Mouse (Mus musculus) midbrain, embryonic 14.5 days (tissue): Measurements from ENCODE around the gene Tsku. TPM values are rescaled to one million over a fixed set of nuclear protein-coding genes. Genes with fewer than 3 reads are reported as not detected.

Source experiments
- ATAC-seq: fragments of 200-750 bp; cut with Nextera tagmentation; 2 replicates; pipeline ENCODE4 v1.8.0; 2017; ENCODE audit warnings: moderate number of reproducible peaks, moderate library complexity; ENCODE audit not compliant: low FRiP score, low TSS enrichment
- DNase-seq: peaks from one replicate; pipeline ENCODE4 v3.0.0-alpha.2; 2015
- H3K27ac ChIP-seq: fragments of 300-500 bp; sonication (generic); replicated peaks from 2 replicates; pipeline ENCODE4 v1.5.1; 2014; ENCODE audit warnings: mild to moderate bottlenecking, low read depth, low read length, moderate library complexity
- H3K27me3 ChIP-seq: fragments of 300-500 bp; sonication (generic); 2 replicates; pipeline ENCODE4 v1.6.1; 2014; ENCODE audit warnings: low read length, control low read depth, mixed read lengths; ENCODE audit not compliant: control insufficient read depth, insufficient read depth
- H3K36me3 ChIP-seq: fragments of 300-500 bp; sonication (generic); 2 replicates; pipeline ENCODE4 v1.6.1; 2014; ENCODE audit warnings: low read length, control low read depth; ENCODE audit not compliant: control insufficient read depth, insufficient read depth
- H3K4me1 ChIP-seq: fragments of 300-500 bp; sonication (generic); 2 replicates; pipeline ENCODE4 v1.6.1; 2014; ENCODE audit warnings: mild to moderate bottlenecking, antibody characterized with exemption, low read length, control low read depth; ENCODE audit not compliant: control insufficient read depth, insufficient read depth
- H3K4me2 ChIP-seq: fragments of 300-500 bp; sonication (generic); 2 replicates; pipeline ENCODE4 v1.6.1; 2014; ENCODE audit warnings: mild to moderate bottlenecking, low read length, moderate library complexity
- H3K4me3 ChIP-seq: fragments of 300-500 bp; sonication (generic); replicated peaks from 2 replicates; pipeline ENCODE4 v1.5.1; 2014; ENCODE audit warnings: low read depth, low read length
- H3K9ac ChIP-seq: fragments of 300-500 bp; sonication (generic); replicated peaks from 2 replicates; pipeline ENCODE4 v1.6.1; 2014; ENCODE audit warnings: mild to moderate bottlenecking, low read length, moderate library complexity
- H3K9me3 ChIP-seq: fragments of 300-500 bp; sonication (generic); 2 replicates; pipeline ENCODE4 v1.6.1; 2016; ENCODE audit warnings: low read length, control low read depth, mixed read lengths; ENCODE audit not compliant: control insufficient read depth
- WGBS: fragments of 180-500 bp; shearing (Covaris S2); extraction: QIAGEN DNeasy Blood & Tissue Kit; methylation state at CpG from one replicate; pipeline ENCODE4 v1.1.7; 2014; 5-methylcytosine and 5-hydroxymethylcytosine counted together
- polyA plus RNA-seq: library from polyadenylated mRNA; unstranded; fragments of >200 nt; fragmentation: Nextera tagmentation; extraction: Ambion mirVana; gene quantifications from 2 replicates; pipeline ENCODE4 v1.2.1, GENCODE M21; 2014

The Tsku gene
- polyA plus RNA-seq, 1 experiment from 2014 or later = 8.2 TPM

- Histone ChIP-seq H3K4me3 (peak overlapping the region; percentile 16; the same call in 1 of the 2 replicates), H3K4me2 (peak overlapping the region; percentile 52), H3K36me3 (no peaks in the 10 kb centered on the region), H3K27me3 (no peaks in the 10 kb centered on the region), H3K9me3 (no peaks in the 10 kb centered on the region), H3K9ac (no peak overlapping the region; the same call in 1 of the 2 replicates), H3K4me1 (no peaks in the 10 kb centered on the region), H3K27ac (no peak overlapping the region)
- ATAC-seq (peak; percentile 71; the same call in 1 of the 2 replicates), DNase-seq (peak; percentile 94)
- WGBS = under 1% methylated on average over 13 of the region's 13 CpGs
Observed at GRCm38 (mm10) chr7:98341475-98341874, 19.7 kb downstream of the Tsku start.

DNA sequence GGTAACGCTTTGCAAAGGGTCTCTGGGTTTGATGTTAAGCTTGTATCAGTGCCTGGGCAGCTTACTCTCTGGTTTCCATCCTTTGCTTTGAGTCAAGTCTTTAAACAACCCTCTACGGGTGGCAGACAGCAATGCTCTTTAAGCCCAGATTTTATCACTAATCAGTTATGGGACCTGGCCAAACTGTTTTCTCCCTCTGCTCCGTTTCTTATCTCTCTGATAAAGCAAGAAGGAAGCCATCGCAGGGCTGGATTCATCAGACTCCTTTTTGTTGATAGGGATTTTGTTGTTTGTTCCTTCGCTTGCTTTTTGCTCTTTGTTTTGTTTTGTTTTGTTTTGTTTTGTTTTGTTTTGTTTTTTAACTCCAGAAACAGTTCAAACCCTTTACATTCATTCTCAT, 20.8 kb downstream of the Tsku start:
- 87% methylated on average over 5 of the region's 5 CpGs for whole genome bisulfite sequencing
- Histone ChIP-seq H3K9ac (no peak overlapping the region), H3K4me2 (no peak overlapping the region), H3K36me3 (no peaks in the 10 kb centered on the region), H3K4me1 (no peaks in the 10 kb centered on the region), H3K27ac (no peak overlapping the region), H3K9me3 (no peaks in the 10 kb centered on the region), H3K4me3 (no peak overlapping the region), H3K27me3 (no peaks in the 10 kb centered on the region)
- DNase-seq (no peak), ATAC-seq (no peak)

- ATAC-seq = no peak
- WGBS = 75% methylated on average over 3 of the region's 3 CpGs
- H3K27ac ChIP-seq = no peak overlapping the region
Observed at GRCm38 (mm10) chr7:98333987-98334386, 27.1 kb downstream of the Tsku start.

DNA sequence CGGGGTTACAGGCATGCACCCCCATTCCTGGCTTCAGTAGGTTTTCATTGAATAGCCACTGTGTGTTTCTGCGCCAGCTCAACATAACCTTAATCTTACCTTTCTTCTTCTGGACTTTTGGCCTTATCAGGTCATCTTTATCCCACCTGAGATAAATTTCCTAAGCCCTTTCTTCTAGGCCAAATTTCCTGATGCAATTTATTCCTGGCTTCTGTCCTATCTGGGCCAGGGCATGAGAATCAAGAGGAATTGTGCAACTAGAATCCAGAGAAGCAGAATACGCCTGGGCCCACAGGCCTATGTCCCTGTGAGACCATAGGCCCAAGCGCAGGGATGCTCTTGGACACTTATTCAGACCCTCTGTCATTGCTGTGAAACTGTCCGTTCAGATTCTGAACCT, 27.6 kb downstream of the Tsku start:
- Histone ChIP-seq H3K27ac (no peak overlapping the region), H3K9ac (no peak overlapping the region), H3K9me3 (no peaks in the 10 kb centered on the region), H3K27me3 (no peaks in the 10 kb centered on the region), H3K36me3 (no peaks in the 10 kb centered on the region), H3K4me1 (no peaks in the 10 kb centered on the region), H3K4me3 (no peak overlapping the region), H3K4me2 (no peak overlapping the region)
- whole genome bisulfite sequencing = 91% methylated on average over 5 of the region's 5 CpGs
- DNase-seq = no peak
- ATAC-seq = no peak

More at GRCm38 (mm10) chr7:98333987-98334386, 27.1 kb downstream of the Tsku start:
- Histone ChIP-seq H3K4me2 (no peak overlapping the region), H3K9me3 (no peaks in the 10 kb centered on the region), H3K4me1 (no peaks in the 10 kb centered on the region), H3K36me3 (no peaks in the 10 kb centered on the region), H3K9ac (no peak overlapping the region), H3K4me3 (no peak overlapping the region), H3K27me3 (no peaks in the 10 kb centered on the region)
- no peak for DNase-seq

GRCm38 (mm10) chr7:98332678-98333397, 28.3 kb downstream of the Tsku start:
- DNase-seq = no peak
- Histone ChIP-seq H3K27ac (no peak overlapping the region), H3K4me1 (no peaks in the 10 kb centered on the region), H3K9ac (no peak overlapping the region), H3K4me3 (no peak overlapping the region), H3K27me3 (no peaks in the 10 kb centered on the region), H3K36me3 (no peaks in the 10 kb centered on the region), H3K4me2 (no peak overlapping the region), H3K9me3 (no peaks in the 10 kb centered on the region)
- 76% methylated on average over 5 of the region's 5 CpGs for WGBS
- no peak for ATAC-seq

- H3K9me3 ChIP-seq = no peaks in the 10 kb centered on the region
- no peaks in the 10 kb centered on the region for H3K4me1 ChIP-seq
- no peak for ATAC-seq
- H3K9ac ChIP-seq = no peak overlapping the region
- H3K4me2 ChIP-seq = no peak overlapping the region
- H3K27ac ChIP-seq = no peak overlapping the region
- H3K4me3 ChIP-seq = no peak overlapping the region
- no peaks in the 10 kb centered on the region for H3K27me3 ChIP-seq
- no peak for DNase-seq
- no peaks in the 10 kb centered on the region for H3K36me3 ChIP-seq
- WGBS = 86% methylated on average over 3 of the region's 3 CpGs
Observed at GRCm38 (mm10) chr7:98331932-98332331, 29.2 kb downstream of the Tsku start.

DNA sequence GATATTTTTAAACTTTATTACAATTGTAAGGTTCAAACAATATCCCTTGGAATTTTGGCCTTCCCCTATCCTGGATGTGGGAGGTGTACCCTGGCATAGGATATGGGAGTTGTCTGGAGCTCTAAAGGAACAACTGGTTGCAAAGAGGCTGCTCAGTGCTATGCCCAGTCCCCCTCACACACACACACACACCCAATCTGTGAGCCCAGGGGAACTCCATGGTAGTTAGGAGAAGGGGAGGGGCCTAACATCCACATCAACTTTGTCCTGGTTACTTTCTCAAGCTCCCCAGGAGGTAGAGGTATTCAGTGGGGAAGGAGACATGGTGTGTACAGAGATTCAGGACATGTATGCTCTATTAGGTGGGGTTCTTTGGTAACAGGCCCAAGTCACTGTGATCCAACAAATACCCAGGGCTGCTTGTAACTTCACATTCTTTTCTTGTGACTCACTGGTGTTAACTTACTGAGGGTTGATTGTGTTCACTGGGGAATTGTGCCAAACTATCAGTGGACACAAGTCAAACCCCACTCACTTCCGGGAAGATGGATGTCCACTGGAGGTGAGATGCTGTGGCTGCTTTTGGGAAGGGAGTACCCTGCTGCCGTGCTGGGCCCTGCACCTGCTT, 30.6 kb downstream of the Tsku start:
- Histone ChIP-seq H3K4me2 (no peak overlapping the region), H3K4me1 (no peaks in the 10 kb centered on the region), H3K4me3 (no peak overlapping the region), H3K9me3 (no peaks in the 10 kb centered on the region), H3K36me3 (no peaks in the 10 kb centered on the region), H3K27ac (no peak overlapping the region), H3K9ac (no peak overlapping the region), H3K27me3 (no peaks in the 10 kb centered on the region)
- ATAC-seq (no peak), DNase-seq (no peak)
- 94% methylated on average over 2 of the region's 2 CpGs for WGBS

GRCm38 (mm10) chr7:98329651-98330374, 31.3 kb downstream of the Tsku start:
- no peak for ATAC-seq
- no peaks in the 10 kb centered on the region for H3K36me3 ChIP-seq
- no peak overlapping the region for H3K4me3 ChIP-seq
- H3K4me2 ChIP-seq = no peak overlapping the region
- no peaks in the 10 kb centered on the region for H3K4me1 ChIP-seq
- no peaks in the 10 kb centered on the region for H3K27me3 ChIP-seq
- WGBS = 85% methylated on average over 7 of the region's 7 CpGs
- no peaks in the 10 kb centered on the region for H3K9me3 ChIP-seq
- no peak for DNase-seq
- no peak overlapping the region for H3K9ac ChIP-seq
- no peak overlapping the region for H3K27ac ChIP-seq
